Mouse (Mus musculus): ENCODE measurements at regions not wholly inside any gene's neighbourhood (a gene's known extent, or its start where the extent isn't known, plus 50 kb on each side); places are given as distances from the start of the nearest gene placed in this dataset.

DNA sequence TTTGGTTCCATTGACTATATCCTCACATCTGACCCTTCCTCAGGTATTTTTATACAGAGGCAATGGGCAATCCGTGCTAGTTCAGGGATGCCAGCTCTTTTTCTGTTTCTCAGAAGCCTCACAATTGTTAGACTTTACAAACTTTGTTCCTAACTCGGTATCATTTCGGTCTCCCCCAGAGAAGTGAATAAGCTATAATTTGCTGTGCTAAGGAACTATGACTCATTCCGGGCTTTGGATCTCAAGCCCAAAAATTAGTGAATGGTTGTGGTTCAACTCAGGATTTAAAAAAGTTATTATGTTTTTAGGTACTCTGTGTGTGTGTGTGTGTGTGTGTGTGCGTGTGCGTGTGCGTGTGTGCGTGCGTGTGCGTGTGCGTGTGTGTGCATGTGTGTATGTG, 1263.7 kb upstream of the A1bg start:
- TF ChIP-seq CHD2 (IDR thresholded peaks at IDR 0.05; ENCODE audit: low read depth, low read length) (no peak), ZC3H11A (IDR thresholded peaks at IDR 0.05; ENCODE audit: borderline replicate concordance, low read depth, low read length) (no peak), MAFK (IDR thresholded peaks at IDR 0.05; ENCODE audit: insufficient read depth, low read depth, low read length) (no peak), ZNF384 (IDR thresholded peaks at IDR 0.05; ENCODE audit: low read depth, low read length) (no peak), HCFC1 (IDR thresholded peaks at IDR 0.05; ENCODE audit: borderline replicate concordance, insufficient read depth, low read length) (no peak)

All from ES-E14 (cell line).